Mouse (Mus musculus) retina, postnatal 7 days (tissue): Measurements from ENCODE around the gene Sertad4.

Source experiments
- DNase-seq: peaks from one replicate; pipeline ENCODE4 v3.0.0-alpha.2; 2012; ENCODE audit warnings: low read depth, low spot score

The Sertad4 gene

DNA sequence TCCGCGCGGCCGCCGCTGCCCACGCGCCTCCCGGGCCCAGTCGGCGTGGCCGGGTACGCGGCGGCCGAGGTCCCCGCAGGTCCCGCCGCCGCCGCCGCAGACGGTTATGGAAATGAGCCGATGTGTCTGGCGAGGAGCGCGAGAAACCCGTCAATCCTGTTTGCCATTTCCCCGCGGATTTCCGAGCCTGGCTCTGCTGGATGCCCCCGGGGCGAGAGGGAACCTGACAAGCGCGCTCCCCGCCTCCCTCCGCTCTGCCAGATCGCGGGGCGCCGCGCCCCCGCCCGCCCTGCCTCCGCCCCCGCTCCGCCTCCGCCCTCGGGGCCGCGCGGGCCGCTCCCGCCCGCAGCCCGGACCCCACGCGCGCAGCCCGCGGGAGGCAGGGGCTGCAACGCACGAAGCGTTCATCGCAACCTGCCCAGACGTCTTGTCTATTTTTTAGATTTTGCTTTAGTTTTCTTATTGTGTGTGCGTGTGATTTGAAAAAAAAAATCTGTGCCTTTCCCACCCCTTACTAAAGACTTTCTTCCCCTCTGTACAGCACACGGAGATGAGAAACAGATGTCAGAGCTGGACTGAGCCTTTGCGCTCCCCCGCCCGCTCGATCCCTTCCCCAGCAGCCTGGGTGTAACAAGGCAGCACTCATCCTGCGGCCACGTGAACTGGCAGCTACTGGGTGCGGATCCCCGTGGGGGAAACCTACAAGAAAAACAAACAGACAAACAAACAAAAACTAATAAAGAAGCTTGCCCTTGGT, at the start of gene Sertad4:
Sertad4 (minus strand) TSS at position 283 of the 757 bp plus-strand sequence.
- DNase-seq, result no peak

DNA sequence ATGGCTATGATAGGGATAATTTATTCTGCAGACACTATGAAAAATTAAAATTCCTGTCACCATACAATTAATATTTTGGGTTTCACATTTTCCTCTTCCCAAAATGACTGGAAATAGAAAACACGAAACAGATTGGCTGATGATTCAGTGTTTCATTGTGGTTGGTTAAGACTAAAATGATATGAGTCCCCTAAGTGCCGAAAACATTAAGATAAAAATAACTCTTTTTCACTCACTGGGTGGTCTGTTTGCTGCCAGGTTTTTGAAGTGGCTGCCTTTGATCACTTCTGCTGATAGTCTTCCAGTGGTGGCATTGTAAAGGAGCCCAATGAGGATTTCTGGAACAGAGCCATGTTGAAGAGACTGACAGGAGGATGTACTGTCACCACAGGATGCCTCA, 46.0 kb upstream of the Sertad4 start:
- no peak for DNase-seq

GRCm38 (mm10) chr1:192900913-192901312, 45.4 kb upstream of the Sertad4 start:
- DNase-seq, result no peak

- DNase-seq, result no peak
Observed at GRCm38 (mm10) chr1:192898742-192899141, 43.2 kb upstream of the Sertad4 start.

GRCm38 (mm10) chr1:192897218-192897617, 41.7 kb upstream of the Sertad4 start:
- DNase-seq, result no peak

DNA sequence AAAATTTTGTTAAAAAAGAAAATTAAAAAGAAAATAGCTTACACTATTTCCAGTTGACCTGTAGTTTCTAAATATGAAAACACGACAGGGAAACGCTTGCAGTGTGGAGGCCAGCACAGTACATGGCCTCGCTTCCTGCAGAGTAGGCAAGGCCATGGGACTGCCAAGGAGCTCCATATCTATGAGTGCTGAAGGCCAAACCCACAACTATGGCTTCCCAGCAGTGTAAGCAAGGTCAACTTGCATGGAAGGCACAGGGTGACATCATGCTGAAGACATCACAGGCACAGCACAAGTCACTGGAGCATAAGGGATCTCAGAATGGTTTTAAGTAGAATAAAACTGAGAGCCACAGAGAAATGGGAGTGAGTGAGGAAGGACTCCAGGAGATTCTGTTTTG, 40.5 kb upstream of the Sertad4 start:
- DNase-seq, result no peak

DNA sequence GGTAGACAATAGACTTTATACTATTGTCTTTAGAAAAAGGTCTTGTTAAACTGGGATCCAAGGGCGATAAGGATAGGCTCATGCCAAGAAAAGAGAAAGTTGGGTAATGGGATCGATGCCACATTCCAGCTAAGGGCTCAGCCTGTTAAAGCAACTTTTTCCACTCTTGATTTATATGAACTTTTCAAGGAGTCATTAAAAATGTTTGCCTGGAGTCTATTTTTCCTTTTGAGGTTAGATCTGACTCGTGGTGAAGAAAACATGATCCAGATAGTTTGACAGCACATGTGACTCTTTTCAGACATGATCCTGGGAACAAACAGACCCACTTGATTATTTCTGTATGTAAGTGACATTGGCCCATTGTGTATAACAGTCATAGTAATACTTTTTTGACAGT, 35.2 kb upstream of the Sertad4 start:
- DNase-seq, result no peak

GRCm38 (mm10) chr1:192882617-192883295, 27.2 kb upstream of the Sertad4 start:
- DNase-seq, result no peak

GRCm38 (mm10) chr1:192880130-192880529, 24.6 kb upstream of the Sertad4 start:
- no peak for DNase-seq

GRCm38 (mm10) chr1:192879086-192879580, 23.6 kb upstream of the Sertad4 start:
- no peak for DNase-seq

- no peak for DNase-seq
Observed at GRCm38 (mm10) chr1:192872841-192873240, 17.3 kb upstream of the Sertad4 start.

DNA sequence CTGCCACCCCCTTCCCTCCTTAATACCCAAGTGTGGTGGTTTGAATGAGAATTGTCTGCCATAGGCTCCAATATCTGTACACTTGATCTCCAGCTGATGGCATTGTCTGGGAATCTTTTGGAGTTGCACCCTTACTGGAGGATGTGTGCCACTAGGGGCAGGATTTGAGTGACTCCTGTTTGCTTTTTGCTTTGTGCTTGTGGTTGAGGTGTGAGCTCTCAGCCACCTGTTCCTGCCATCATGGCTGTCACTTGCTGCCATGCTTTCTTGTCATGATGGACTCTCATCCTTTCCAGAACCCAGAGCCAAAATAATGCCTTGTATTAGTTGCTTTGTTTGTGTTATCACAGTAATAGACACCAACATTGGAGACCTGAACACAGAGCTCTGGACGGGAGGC, 14.2 kb upstream of the Sertad4 start:
- no peak for DNase-seq

DNA sequence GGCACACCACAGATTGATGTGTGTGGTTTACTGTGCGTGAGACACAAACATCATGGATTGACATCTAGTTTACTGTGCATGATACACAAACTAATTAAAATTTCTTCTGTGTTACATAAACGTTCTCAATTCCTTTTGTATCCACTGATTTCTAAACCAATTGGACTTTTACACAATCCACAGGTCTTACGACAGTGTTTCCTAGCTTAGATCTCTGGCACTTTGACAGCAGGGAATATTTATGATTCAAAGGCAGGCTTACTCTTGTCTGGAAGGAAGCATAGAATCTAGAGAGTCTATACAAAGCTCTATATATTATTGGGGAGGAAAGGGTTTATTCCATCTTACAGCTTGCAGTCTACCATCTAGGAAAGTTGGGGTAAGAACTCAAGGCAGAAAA, 8.9 kb upstream of the Sertad4 start:
- no peak for DNase-seq

DNA sequence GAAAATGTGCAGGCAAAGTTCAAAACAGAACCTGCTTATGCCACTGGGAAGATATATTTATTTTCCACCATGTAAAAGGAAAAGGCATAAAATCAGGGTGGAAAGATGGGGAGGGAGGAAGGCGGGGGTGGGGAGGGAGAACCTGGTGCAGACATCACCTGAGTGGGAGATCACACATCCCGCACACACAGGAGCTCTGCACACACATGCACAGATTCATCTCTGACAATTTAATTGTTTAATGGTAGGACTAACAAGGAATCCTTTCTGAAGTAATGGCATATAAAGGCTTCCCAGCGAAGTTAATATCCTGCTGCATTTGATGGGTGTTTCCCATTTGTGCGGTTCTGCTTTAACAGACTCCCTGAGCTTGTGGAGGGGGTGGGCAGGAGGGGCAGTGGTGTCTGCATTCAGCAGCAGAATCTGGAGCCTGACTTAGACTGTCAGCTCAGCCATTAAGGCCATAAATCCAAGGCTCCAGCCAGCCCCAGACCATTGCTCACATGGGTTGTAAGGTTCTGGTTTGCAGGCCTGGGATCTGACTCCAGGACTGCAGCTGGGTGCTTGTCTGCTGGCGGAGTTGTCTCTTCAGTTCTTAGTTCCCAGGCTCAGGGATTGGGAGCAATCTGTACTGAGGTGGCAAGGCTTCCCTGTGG, 5.9 kb upstream of the Sertad4 start:
- DNase-seq, result no peak

DNA sequence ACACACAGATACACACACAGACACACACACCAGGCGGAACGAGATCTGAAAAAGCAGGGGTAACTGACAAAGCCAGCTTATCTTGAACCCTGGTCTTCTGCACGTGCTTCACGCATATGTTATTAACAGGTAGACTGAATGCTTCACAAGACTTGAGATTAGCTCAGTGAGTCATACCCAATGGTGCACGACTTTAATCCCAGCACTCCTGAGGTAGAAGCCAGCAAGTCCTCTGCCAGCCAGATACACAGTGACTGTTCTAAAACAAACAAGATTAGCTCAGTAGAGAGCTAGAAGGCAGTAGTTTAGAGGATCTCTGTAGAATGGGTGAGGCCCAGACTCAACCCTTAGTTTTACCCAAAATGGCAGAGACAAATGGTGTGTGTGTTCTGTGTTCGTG, 4.7 kb upstream of the Sertad4 start:
- no peak for DNase-seq

- DNase-seq, result no peak
Observed at GRCm38 (mm10) chr1:192857582-192857981, 2.0 kb upstream of the Sertad4 start.

DNA sequence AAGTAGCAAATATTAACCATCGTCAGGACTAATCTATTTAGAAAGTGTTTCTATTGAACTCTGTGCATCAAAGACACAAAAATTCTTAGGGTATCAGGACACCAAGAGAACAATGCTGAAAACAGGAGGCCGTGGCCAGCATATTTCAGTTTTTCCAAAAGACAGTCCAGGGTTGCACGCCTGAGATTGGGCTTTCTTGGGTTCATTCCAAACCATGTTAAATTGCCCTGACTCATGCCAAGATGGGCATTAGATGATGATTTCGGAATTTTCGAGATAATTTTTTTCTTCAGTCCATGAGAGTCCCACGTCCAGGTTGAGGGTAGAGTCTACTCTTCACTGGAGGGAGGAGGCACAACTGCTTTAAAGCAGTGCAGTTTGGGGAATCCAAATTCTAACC, 1.4 kb upstream of the Sertad4 start:
- DNase-seq, result no peak

DNA sequence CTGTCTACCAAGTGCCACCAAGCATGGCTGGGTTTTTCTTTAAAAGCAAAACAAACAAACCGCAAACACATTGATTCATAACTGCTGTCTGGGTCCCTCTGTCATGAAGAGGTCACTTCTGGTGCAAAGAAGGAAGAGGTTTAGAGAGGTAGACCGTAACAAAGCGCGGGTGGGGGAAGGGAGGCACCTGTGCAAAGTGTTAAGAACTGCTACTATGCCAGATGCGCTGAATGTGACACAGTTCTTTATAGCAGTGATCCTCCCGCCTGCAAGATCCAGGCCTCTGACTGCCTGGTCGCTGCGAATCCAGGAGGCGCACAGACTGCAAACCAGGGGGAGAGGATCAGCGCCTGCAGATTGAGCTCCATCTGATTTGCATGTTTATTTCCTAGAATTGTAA, 855 bp upstream of the Sertad4 start:
- no peak for DNase-seq

GRCm38 (mm10) chr1:192854819-192855271, 711 bp downstream of the Sertad4 start:
- no peak for DNase-seq

DNA sequence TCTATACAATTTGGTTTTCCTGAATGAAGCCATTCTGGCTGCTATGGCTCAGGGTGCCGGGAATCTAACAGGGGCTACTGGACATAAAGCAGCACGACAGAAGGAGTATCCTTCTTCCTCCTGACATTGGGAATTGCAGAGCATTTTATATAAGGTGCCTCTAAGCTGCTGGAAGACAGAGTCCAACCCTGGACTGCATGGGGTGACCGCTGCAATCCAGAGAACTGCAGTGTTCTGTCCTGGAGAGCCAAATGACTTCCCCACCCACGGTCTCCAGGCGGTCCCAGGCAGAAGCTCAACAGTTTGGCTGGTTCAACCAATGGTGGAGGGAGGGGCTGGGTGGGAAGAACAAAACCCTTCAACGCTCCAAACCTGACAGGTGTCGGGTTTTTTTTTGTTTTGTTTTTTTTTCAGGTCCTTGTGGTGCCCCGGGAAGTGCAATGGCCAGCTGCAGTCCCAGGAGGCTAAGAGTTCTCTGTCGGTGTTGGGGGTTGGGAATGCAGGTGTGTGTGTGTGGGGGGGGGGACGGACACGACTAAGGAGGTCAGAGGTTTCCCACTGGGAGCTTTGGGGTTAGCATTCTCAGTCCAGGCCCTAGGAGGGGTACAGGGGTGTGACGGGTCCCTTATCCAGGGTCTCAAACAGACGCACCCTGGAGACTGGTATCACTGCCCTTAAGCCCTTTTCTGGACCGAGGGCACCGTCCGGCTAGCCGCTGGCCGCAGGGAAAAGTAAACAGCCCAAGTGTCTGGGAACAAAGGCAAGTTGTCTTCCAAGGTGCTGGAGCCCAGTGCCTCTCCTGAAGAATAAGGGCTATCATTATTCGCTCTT, 1.4 kb downstream of the Sertad4 start:
- no peak for DNase-seq

DNA sequence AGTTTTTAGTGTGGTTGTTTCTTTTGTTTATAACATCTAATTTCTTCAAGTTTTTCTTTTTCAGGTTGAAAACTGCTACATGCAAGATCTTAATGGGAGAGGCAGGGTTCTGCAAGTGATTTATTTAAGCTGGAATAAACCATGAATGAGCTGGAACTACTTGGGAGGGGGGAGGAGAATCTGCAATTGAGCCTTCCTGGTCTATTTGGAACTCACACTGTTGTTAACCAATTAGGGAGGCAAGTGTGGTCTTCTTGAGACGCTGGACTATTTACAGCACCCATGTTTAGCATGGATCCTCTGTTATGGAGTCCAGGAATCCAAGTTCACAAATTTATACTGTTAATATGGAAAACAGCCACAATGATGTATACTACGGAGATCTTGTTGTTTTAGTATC, 2.1 kb downstream of the Sertad4 start:
- DNase-seq, result no peak

DNA sequence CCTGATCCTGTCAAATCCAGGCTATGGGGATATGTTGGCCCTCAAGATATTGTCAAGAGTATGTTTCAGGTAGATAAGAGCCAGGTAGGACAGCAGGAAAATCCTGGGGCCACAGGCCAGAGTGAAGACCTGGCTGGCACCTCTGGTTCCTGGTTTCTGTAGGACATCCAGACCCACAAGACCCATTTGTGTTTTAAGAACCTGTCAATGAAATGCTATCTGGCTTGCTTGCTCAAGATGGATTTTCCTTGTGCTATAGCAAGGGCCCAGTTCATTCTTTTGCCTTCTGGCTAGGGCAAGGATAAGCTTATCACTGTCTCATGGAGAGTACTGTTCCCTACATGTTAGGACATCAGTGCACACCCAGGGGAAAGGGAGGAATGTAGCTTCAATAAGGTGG, 3.5 kb downstream of the Sertad4 start:
- no peak for DNase-seq
